ENCODE assay signal across 8 mouse cellular contexts in the genomic region with DNA sequence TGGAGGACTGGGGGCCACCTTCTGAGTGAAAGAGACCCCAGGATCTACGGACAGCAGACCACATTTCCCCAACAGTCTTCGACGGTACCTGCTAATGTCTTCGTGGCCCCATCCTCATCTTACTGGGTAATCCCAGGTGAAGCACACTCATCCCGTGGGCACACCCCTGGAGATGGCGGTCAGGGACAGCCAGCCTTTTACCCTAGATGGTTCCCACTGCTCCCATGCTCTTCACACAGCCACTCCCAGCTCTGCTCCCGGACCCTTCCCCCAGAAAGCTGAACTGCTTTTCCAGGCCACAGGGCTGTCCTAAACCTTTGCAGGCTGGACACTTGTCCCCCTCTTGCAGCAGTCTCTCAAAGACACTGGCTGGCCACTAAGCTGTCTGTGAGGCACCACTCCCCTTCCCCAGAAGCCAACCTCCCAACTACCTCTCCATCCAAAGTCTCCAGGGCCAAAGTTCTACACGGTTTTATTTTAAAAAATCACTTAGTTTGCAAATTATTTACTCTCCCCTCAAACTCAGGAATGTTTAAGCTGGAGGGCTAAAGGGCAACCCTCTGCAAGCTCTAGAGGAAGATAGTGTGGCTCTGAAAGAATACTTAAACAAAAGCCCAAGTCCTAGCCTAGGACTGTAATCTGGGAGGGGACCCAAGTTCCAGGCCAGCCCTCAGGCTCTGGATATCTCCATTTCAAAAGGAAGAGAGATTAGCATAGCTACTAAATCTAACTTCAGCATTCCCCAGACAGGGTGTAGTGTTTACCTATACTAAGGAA. TPM values are rescaled to one million over a fixed set of nuclear protein-coding genes. Genes with fewer than 3 reads are reported as not detected.
A peak's percentile ranks its signal among the peaks of the same experiment; 100 is the strongest.
DNase-seq lines count a peak whose midpoint lies in the region; ATAC-seq and TF ChIP-seq lines count a peak whose summit lies in the region.

No protein-coding gene starts in this region.

- WGBS in embryonic facial prominence, embryonic 12.5 days: 63% methylated on average over 8 of the region's 8 CpGs
- 60% methylated on average over 8 of the region's 8 CpGs for WGBS in midbrain, embryonic 11.5 days

- intact Hi-C loops in gastrocnemius, adult 2 months (cut with DNase I): no loop called here

- H3K4me3 ChIP-seq in gastrocnemius, adult 2 months: peak overlapping the region; percentile 98
- peak overlapping the region; percentile 83 for H3K4me3 ChIP-seq in embryonic facial prominence, embryonic 12.5 days
- peak overlapping the region; percentile 70 for H3K4me3 ChIP-seq in midbrain, embryonic 11.5 days (ENCODE audit: low read depth, low read length)

- peaks cover 30% of the 10 kb centered on the region for H3K36me3 ChIP-seq in embryonic facial prominence, embryonic 12.5 days
- 0 out of 2 replicates have a peak, but pooled peaks cover 2% of the 10 kb centered on the region for H3K36me3 ChIP-seq in midbrain, embryonic 11.5 days (ENCODE audit: control insufficient read depth, insufficient read depth, low read length)

- DNase-seq in gastrocnemius, adult 2 months: no peak
- no peak for DNase-seq in gastrocnemius, adult 8-10 months (ENCODE audit: low spot score in 2 of 2)
- peak; percentile 59 for DNase-seq in kidney, adult 11 months
- DNase-seq in midbrain, embryonic 11.5 days (ENCODE audit: low spot score, missing footprints): no peak
- no peak for DNase-seq in right cerebral cortex, postnatal 36 days (ENCODE audit: low spot score in 2 of 2)
- DNase-seq in right cerebral cortex, postnatal 14 days: no peak
- no peak for DNase-seq in right cerebral cortex, adult 2 months (ENCODE audit: low spot score in 2 of 2)

- peaks cover 20% of the 10 kb centered on the region for H3K4me1 ChIP-seq in embryonic facial prominence, embryonic 12.5 days
- peaks cover 16% of the 10 kb centered on the region for H3K4me1 ChIP-seq in midbrain, embryonic 11.5 days (ENCODE audit: control insufficient read depth, insufficient read depth, low read length)

- peak overlapping the region; percentile 69 for H3K4me2 ChIP-seq in embryonic facial prominence, embryonic 12.5 days (replicated peaks)
- peak overlapping the region; percentile 58 for H3K4me2 ChIP-seq in midbrain, embryonic 11.5 days

- H3K9ac ChIP-seq in embryonic facial prominence, embryonic 12.5 days: peak overlapping the region; percentile 5; the same call in 1 of the 2 replicates
- peak overlapping the region; percentile 77 for H3K9ac ChIP-seq in midbrain, embryonic 11.5 days (ENCODE audit: low read length)

- H3K27me3 ChIP-seq in embryonic facial prominence, embryonic 12.5 days: no peaks in the 10 kb centered on the region
- H3K27me3 ChIP-seq in midbrain, embryonic 11.5 days (ENCODE audit: control insufficient read depth, insufficient read depth, low read length): no peaks in the 10 kb centered on the region

- no peak overlapping the region; the same call in 1 of the 2 replicates for H3K27ac ChIP-seq in gastrocnemius, adult 2 months
- no peak overlapping the region for H3K27ac ChIP-seq in embryonic facial prominence, embryonic 12.5 days
- H3K27ac ChIP-seq in midbrain, embryonic 11.5 days (ENCODE audit: low read depth, low read length): no peak overlapping the region

- ATAC-seq in embryonic facial prominence, embryonic 12.5 days (ENCODE audit: insufficient number of reproducible peaks, insufficient read depth, low FRiP score, low TSS enrichment): no peak
- ATAC-seq in midbrain, embryonic 11.5 days (ENCODE audit: low FRiP score): no peak

- TF ChIP-seq CTCF in gastrocnemius, adult 2 months (IDR thresholded peaks at IDR 0.05): no peak

- H3K9me3 ChIP-seq in embryonic facial prominence, embryonic 12.5 days: no peaks in the 10 kb centered on the region
- no peaks in the 10 kb centered on the region for H3K9me3 ChIP-seq in midbrain, embryonic 11.5 days (ENCODE audit: control insufficient read depth, low read length)

RNA-seq across cellular contexts. Expression of a gene that starts 1.2 kb away (rescaled TPM):
- 10 to 100 TPM; 28.2 to 30.2 TPM for total RNA-seq in gastrocnemius, adult 2 months (2021)
- 10 to 100 TPM; 18.0 to 28.7 (median 22.3) TPM for total RNA-seq in gastrocnemius, adult 8-10 months (2022)
- polyA plus RNA-seq in embryonic facial prominence, embryonic 12.5 days (2016; fragmentation: Nextera tagmentation; extraction: Ambion mirVana): 113 and 115 TPM in 2 replicates
- 95.5 and 105 TPM in 2 replicates for polyA plus RNA-seq in midbrain, embryonic 11.5 days (2014; fragmentation: Nextera tagmentation; extraction: Ambion mirVana)

RNA-seq across cellular contexts. Expression of a gene that starts 47.8 kb away (rescaled TPM):
- 10 to 100 TPM; 21.8 to 31.9 TPM for total RNA-seq in gastrocnemius, adult 2 months (2021)
- 10 to 100 TPM; 15.8 to 22.5 (median 19.8) TPM for total RNA-seq in gastrocnemius, adult 8-10 months (2022)
- polyA plus RNA-seq in embryonic facial prominence, embryonic 12.5 days (2016; fragmentation: Nextera tagmentation; extraction: Ambion mirVana): 2.0 and 2.3 TPM in 2 replicates
- polyA plus RNA-seq in midbrain, embryonic 11.5 days (2014; fragmentation: Nextera tagmentation; extraction: Ambion mirVana): 0.10 TPM in 1 of 2 replicates, not detected in the other
